Mouse (Mus musculus) frontal cortex, adult (tissue): ENCODE data around the gene Gm6465.
"Not testable (repeated sequence)": the region's sequence is repeated elsewhere in the genome, so short reads cannot be mapped to it uniquely, and the experiment has no call there.

Experiments
- ATAC-seq: cut with Nextera tagmentation; 2 replicates; pipeline ENCODE4 v1.9.2; 2017; ENCODE audit warnings: mild to moderate bottlenecking, moderate library complexity, mixed read lengths; ENCODE audit not compliant: low TSS enrichment

The Gm6465 gene

GRCm38 (mm10) chr5:11845239-11845638 lies at the start of gene Gm6465:
Gene Gm6465 (plus strand): TSS chr5:11845539.
- not testable (repeated sequence) for ATAC-seq

DNA sequence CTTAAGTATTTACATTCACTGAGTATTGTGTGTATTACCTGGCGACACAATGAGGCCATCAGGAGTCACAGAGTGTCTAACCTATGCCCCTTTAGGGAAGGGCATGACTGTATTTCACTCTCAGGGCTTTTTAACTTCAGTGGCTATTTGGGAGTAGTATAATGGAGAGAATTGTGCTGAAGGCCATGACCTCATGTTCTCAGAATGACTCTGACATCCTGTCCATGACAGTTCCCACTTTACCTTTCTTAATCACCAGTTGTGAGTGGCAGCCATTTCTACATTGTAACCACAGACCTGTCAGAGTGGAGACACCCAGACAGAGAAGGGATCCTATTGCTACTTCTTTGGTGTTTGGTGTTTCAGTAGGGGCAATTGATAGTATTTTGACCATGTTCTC lies 485 bp downstream of the Gm6465 start:
- ATAC-seq: not testable (repeated sequence)

- ATAC-seq: not testable (repeated sequence)
These were observed 12.6 kb downstream of the Gm6465 start for GRCm38 (mm10) chr5:11857909-11858308.
